Mouse (Mus musculus) limb, embryonic 15.5 days (tissue): ENCODE measurements at regions not wholly inside any gene's neighbourhood (a gene's known extent, or its start where the extent isn't known, plus 50 kb on each side); places are given as distances from the start of the nearest gene placed in this dataset.
A peak's percentile ranks its signal among the peaks of the same experiment; 100 is the strongest.

Source experiments
- ATAC-seq: fragments of 200-750 bp; cut with Nextera tagmentation; 2 replicates; pipeline ENCODE4 v1.8.0; 2017; ENCODE audit warnings: low read depth, moderate TSS enrichment; ENCODE audit not compliant: insufficient number of reproducible peaks, low FRiP score, low TSS enrichment
- H3K27ac ChIP-seq: fragments of 300-500 bp; sonication (generic); 2 replicates; pipeline ENCODE4 v1.5.1; 2015; ENCODE audit warnings: moderate library complexity, mild to moderate bottlenecking, inconsistent platforms
- H3K27me3 ChIP-seq: fragments of 300-500 bp; sonication (generic); 2 replicates; pipeline ENCODE4 v1.6.1; 2015; ENCODE audit warnings: inconsistent platforms
- H3K36me3 ChIP-seq: fragments of 300-500 bp; sonication (generic); 2 replicates; pipeline ENCODE4 v1.6.1; 2015; ENCODE audit warnings: inconsistent platforms
- H3K4me1 ChIP-seq: fragments of 300-500 bp; sonication (generic); 2 replicates; pipeline ENCODE4 v1.6.1; 2015; ENCODE audit warnings: inconsistent platforms
- H3K4me2 ChIP-seq: fragments of 300-500 bp; sonication (generic); 2 replicates; pipeline ENCODE4 v1.6.1; 2015; ENCODE audit warnings: mild to moderate bottlenecking, inconsistent platforms
- H3K4me3 ChIP-seq: fragments of 300-500 bp; sonication (generic); 2 replicates; pipeline ENCODE4 v1.5.1; 2015; ENCODE audit warnings: mild to moderate bottlenecking, inconsistent platforms
- H3K9ac ChIP-seq: fragments of 300-500 bp; sonication (generic); 2 replicates; pipeline ENCODE4 v1.6.1; 2015; ENCODE audit warnings: inconsistent platforms
- H3K9me3 ChIP-seq: fragments of 300-500 bp; sonication (generic); 2 replicates; pipeline ENCODE4 v1.6.1; 2016; ENCODE audit warnings: inconsistent platforms
- WGBS: fragments of 180-500 bp; shearing (Covaris S2); methylation state at CpG from one replicate; pipeline ENCODE4 v1.1.7; 2015; 5-methylcytosine and 5-hydroxymethylcytosine counted together

DNA sequence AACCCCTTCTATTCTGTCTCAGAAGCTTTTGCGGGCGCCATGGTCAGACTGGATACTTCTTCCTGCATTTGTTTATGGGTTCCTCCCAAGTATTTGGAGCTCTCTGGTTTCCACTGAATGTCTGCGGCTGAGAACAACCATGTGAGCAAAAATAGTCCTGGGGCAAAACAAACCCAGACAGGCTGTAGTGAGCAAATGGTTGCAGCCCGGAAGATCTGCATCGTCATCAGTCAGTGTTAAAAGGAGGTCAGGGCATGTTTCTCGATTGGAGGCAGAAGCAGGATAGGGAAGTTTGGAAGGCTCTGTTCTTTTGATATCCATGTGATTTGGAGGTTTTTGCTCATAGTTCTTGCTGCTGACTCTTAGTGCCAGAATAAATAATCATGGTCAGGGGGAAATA, 492.1 kb upstream of the Jag1 start:
- 39% methylated on average over 6 of the region's 6 CpGs for WGBS
- no peak overlapping the region for H3K4me2 ChIP-seq
- H3K9ac ChIP-seq: no peak overlapping the region
- H3K4me3 ChIP-seq: no peak overlapping the region
- no peaks in the 10 kb centered on the region for H3K4me1 ChIP-seq
- no peaks in the 10 kb centered on the region for H3K36me3 ChIP-seq
- no peak overlapping the region for H3K27ac ChIP-seq
- H3K27me3 ChIP-seq: no peaks in the 10 kb centered on the region
- no peak for ATAC-seq
- no peaks in the 10 kb centered on the region for H3K9me3 ChIP-seq

DNA sequence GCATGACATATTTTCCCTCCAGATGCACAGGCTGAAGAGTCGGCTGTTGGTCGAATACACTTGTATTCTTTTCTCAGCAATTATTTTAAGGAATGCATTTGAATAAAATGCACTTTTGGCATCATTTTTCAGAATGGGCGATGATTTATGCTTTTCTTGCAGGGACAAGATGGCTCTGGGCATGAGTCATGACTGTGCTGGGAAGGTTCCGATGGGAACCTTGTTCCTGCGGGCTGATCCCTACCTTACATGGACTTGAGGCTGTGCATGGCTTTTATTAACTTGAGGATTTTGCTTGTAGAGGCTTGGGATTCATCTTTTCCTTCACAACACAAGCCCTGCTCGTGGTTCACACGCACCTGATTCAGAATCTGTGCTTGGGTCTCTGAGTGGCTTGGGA, 481.7 kb upstream of the Jag1 start:
- Histone ChIP-seq H3K4me1 (0 out of 2 replicates have a peak, but pooled peaks cover 3% of the 10 kb centered on the region), H3K27me3 (no peaks in the 10 kb centered on the region), H3K9ac (no peak overlapping the region), H3K9me3 (no peaks in the 10 kb centered on the region), H3K4me3 (no peak overlapping the region), H3K36me3 (no peaks in the 10 kb centered on the region), H3K4me2 (no peak overlapping the region), H3K27ac (no peak overlapping the region; the same call in 1 of the 2 replicates)
- WGBS: 61% methylated on average over 7 of the region's 7 CpGs
- ATAC-seq: no peak

DNA sequence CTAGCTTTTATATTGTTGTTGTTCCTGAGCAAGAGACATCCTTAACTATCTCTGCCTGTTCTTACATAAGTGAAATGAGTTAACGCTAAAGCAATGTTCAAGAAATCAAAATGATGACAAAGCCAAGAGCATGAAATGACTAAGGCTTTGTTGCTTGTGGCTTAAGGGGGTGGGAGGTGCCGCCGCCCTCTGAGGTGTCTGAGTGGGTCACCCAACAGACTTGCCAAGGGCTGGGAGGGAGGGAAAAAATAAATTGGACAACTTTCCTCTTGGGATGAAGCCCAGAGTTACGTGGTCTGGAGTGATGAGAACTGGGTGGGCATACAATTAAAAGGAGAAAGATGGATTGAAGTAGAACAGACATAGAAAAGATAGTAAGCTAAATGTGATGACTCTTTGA, 478.1 kb upstream of the Jag1 start:
- Histone ChIP-seq H3K4me3 (no peak overlapping the region), H3K36me3 (no peaks in the 10 kb centered on the region), H3K27ac (no peak overlapping the region), H3K4me2 (no peak overlapping the region), H3K4me1 (0 out of 2 replicates have a peak, but pooled peaks cover 3% of the 10 kb centered on the region), H3K27me3 (no peaks in the 10 kb centered on the region), H3K9me3 (no peaks in the 10 kb centered on the region), H3K9ac (no peak overlapping the region)
- WGBS: 91% methylated on average over 4 of the region's 4 CpGs
- no peak for ATAC-seq

DNA sequence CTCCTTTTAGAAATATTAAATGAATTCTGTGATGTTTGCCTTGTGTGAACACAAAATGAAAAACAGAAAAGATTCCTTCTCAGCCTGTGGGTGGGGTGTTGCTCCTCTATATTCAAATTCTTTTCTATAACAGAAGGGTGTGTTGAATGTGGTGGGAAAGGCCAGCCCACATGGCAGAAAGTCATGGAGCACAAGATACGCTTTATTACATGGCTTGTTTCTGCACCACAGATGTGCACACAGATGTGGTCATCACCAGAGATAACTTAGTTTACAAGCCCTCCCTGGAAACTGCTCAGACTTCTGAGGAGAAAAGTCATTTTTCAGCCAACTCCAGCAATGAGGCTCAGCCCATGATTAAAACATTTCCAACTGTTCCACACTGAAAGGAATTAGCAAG, 475.1 kb upstream of the Jag1 start:
- no peaks in the 10 kb centered on the region for H3K36me3 ChIP-seq
- H3K9me3 ChIP-seq: no peaks in the 10 kb centered on the region
- no peaks in the 10 kb centered on the region for H3K27me3 ChIP-seq
- no peak overlapping the region for H3K4me2 ChIP-seq
- no peak overlapping the region for H3K4me3 ChIP-seq
- WGBS: 66% methylated on average over 1 of the region's 1 CpGs
- H3K4me1 ChIP-seq: no peaks in the 10 kb centered on the region
- no peak overlapping the region for H3K9ac ChIP-seq
- no peak overlapping the region for H3K27ac ChIP-seq
- ATAC-seq: no peak

DNA sequence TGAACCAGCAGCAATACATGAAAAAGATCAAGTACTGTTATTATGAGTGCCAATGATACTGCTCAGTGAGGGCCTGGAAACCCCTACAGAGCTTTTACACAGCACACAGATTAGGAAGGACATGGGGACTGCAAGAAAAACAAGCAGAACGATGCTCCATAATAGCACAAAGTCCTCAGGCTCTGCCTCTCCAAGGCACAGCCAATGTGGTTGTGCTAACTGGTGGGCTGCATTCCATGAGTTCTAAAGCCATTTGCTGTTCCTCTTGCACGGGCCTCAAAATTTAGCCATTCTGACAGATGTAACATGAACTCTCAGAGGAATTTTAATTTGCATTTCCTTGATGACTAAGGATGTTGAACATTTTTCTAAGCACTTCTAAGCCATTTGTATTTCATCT, 465.0 kb upstream of the Jag1 start:
- 17% methylated on average over 2 of the region's 2 CpGs for WGBS

DNA sequence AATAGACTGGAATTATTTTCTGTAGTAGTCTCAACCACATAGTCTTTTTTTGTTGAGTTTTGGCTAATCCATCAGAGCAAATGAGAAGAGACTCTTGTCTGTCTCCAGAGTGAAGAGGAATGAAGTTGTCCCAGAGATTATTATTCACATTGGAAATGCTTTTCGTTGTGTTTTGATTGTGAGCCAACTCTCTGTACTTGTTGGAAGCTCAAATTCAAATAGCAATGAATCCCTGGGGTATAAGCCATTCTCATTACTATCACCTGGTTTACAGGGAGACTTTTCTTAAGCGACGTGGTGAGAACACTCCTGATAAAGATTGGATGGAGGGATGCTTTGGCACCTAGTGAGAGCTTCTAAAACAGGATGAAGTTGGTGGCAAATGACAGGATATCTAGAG, 459.3 kb upstream of the Jag1 start:
- Histone ChIP-seq H3K4me3 (no peak overlapping the region), H3K4me1 (no peaks in the 10 kb centered on the region), H3K4me2 (no peak overlapping the region), H3K27me3 (no peaks in the 10 kb centered on the region), H3K36me3 (no peaks in the 10 kb centered on the region), H3K9ac (no peak overlapping the region), H3K27ac (no peak overlapping the region), H3K9me3 (no peaks in the 10 kb centered on the region)
- 57% methylated on average over 3 of the region's 3 CpGs for WGBS
- no peak for ATAC-seq

More for the DNA sequence above, 465.0 kb upstream of the Jag1 start:
- Histone ChIP-seq H3K27me3 (no peaks in the 10 kb centered on the region), H3K4me1 (no peaks in the 10 kb centered on the region), H3K9me3 (no peaks in the 10 kb centered on the region), H3K9ac (no peak overlapping the region), H3K36me3 (no peaks in the 10 kb centered on the region), H3K27ac (no peak overlapping the region), H3K4me3 (no peak overlapping the region), H3K4me2 (no peak overlapping the region)
- ATAC-seq: no peak

GRCm38 (mm10) chr2:137574845-137575449, 458.5 kb upstream of the Jag1 start:
- H3K4me3 ChIP-seq: no peak overlapping the region

GRCm38 (mm10) chr2:137571146-137571545, 454.7 kb upstream of the Jag1 start:
- 71% methylated on average over 1 of the region's 1 CpGs for WGBS
- H3K27ac ChIP-seq: no peak overlapping the region

More at GRCm38 (mm10) chr2:137574845-137575449, 458.5 kb upstream of the Jag1 start:
- no peak overlapping the region for H3K4me2 ChIP-seq
- no peaks in the 10 kb centered on the region for H3K4me1 ChIP-seq
- no peak overlapping the region for H3K9ac ChIP-seq
- H3K27ac ChIP-seq: no peak overlapping the region
- H3K27me3 ChIP-seq: no peaks in the 10 kb centered on the region
- H3K9me3 ChIP-seq: no peaks in the 10 kb centered on the region
- H3K36me3 ChIP-seq: no peaks in the 10 kb centered on the region
- ATAC-seq: peak; percentile 67
- WGBS: 27% methylated on average over 4 of the region's 4 CpGs

DNA sequence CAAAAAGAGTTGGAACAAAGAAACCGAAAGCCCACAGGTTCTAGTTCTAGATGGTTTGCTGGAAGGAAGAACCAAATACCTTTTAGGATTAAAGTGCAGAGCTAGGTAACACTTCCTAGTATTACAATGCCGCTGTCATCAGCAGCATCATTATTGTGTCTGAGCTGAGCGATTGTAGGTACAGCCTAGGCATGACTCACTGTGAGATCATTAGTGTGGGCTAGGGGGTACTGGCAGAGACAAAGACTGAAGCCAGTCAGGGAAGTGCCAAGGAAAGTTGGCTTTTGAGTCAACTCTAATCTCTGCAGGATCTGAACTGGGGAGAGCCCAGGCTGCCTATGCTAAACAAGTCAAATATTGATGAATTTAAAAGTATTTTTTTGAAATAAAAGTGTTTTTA, 450.2 kb upstream of the Jag1 start:
- no peak for ATAC-seq
- Histone ChIP-seq H3K27ac (no peak overlapping the region), H3K27me3 (no peaks in the 10 kb centered on the region), H3K9ac (no peak overlapping the region), H3K36me3 (no peaks in the 10 kb centered on the region), H3K9me3 (no peaks in the 10 kb centered on the region), H3K4me2 (no peak overlapping the region), H3K4me3 (no peak overlapping the region), H3K4me1 (no peaks in the 10 kb centered on the region)
- WGBS: 94% methylated on average over 3 of the region's 3 CpGs

More at GRCm38 (mm10) chr2:137571146-137571545, 454.7 kb upstream of the Jag1 start:
- Histone ChIP-seq H3K27me3 (no peaks in the 10 kb centered on the region), H3K9me3 (no peaks in the 10 kb centered on the region), H3K4me3 (no peak overlapping the region), H3K36me3 (no peaks in the 10 kb centered on the region), H3K4me2 (no peak overlapping the region), H3K4me1 (no peaks in the 10 kb centered on the region), H3K9ac (no peak overlapping the region)
- no peak for ATAC-seq

GRCm38 (mm10) chr2:137564064-137564624, 447.7 kb upstream of the Jag1 start:
- no peak for ATAC-seq
- no peak overlapping the region for H3K4me2 ChIP-seq
- H3K27me3 ChIP-seq: no peaks in the 10 kb centered on the region
- 46% methylated on average over 5 of the region's 5 CpGs for WGBS
- no peak overlapping the region for H3K27ac ChIP-seq
- H3K36me3 ChIP-seq: no peaks in the 10 kb centered on the region
- H3K9me3 ChIP-seq: no peaks in the 10 kb centered on the region
- H3K9ac ChIP-seq: no peak overlapping the region
- H3K4me3 ChIP-seq: no peak overlapping the region
- H3K4me1 ChIP-seq: no peaks in the 10 kb centered on the region

GRCm38 (mm10) chr2:137560366-137560765, 443.9 kb upstream of the Jag1 start:
- Histone ChIP-seq H3K4me2 (no peak overlapping the region), H3K27me3 (no peaks in the 10 kb centered on the region), H3K27ac (no peak overlapping the region), H3K9me3 (no peaks in the 10 kb centered on the region), H3K4me1 (no peaks in the 10 kb centered on the region), H3K4me3 (no peak overlapping the region), H3K9ac (no peak overlapping the region), H3K36me3 (no peaks in the 10 kb centered on the region)
- 53% methylated on average over 4 of the region's 4 CpGs for WGBS
- ATAC-seq: no peak

- no peak overlapping the region for H3K9ac ChIP-seq
- 85% methylated on average over 2 of the region's 2 CpGs for WGBS
These were observed 437.4 kb upstream of the Jag1 start for GRCm38 (mm10) chr2:137553871-137554270.

GRCm38 (mm10) chr2:137536581-137536980, 420.1 kb upstream of the Jag1 start:
- no peak for ATAC-seq
- H3K4me3 ChIP-seq: no peak overlapping the region
- H3K27ac ChIP-seq: no peak overlapping the region
- no peak overlapping the region for H3K4me2 ChIP-seq
- no peaks in the 10 kb centered on the region for H3K4me1 ChIP-seq
- WGBS: 45% methylated on average over 2 of the region's 2 CpGs
- no peaks in the 10 kb centered on the region for H3K27me3 ChIP-seq
- no peaks in the 10 kb centered on the region for H3K9me3 ChIP-seq
- H3K9ac ChIP-seq: no peak overlapping the region
- no peaks in the 10 kb centered on the region for H3K36me3 ChIP-seq

More at GRCm38 (mm10) chr2:137553871-137554270, 437.4 kb upstream of the Jag1 start:
- Histone ChIP-seq H3K9me3 (no peaks in the 10 kb centered on the region), H3K4me1 (no peaks in the 10 kb centered on the region), H3K36me3 (no peaks in the 10 kb centered on the region), H3K27me3 (no peaks in the 10 kb centered on the region), H3K4me3 (no peak overlapping the region), H3K27ac (no peak overlapping the region), H3K4me2 (no peak overlapping the region)
- no peak for ATAC-seq
